Mouse (Mus musculus): ENCODE results near the gene Vmn1r115. TPM values are rescaled to one million over a fixed set of nuclear protein-coding genes. Genes with fewer than 3 reads are reported as not detected.
"Not testable (repeated sequence)": the region's sequence is repeated elsewhere in the genome, so short reads cannot be mapped to it uniquely, and the experiment has no call there.

Vmn1r115 gene
- not detected in 2 replicates for polyA plus RNA-seq (2016; fragmentation: Nextera tagmentation; extraction: Ambion mirVana)

GRCm38 (mm10) chr7:20844885-20845284 lies at the start of gene Vmn1r115:
TSS of gene Vmn1r115 (minus strand) at chr7:20844985.
- not testable (repeated sequence) for H3K27ac ChIP-seq; H3K9me3 ChIP-seq; H3K36me3 ChIP-seq; DNase-seq (ENCODE audit: low spot score); H3K27me3 ChIP-seq (ENCODE audit: insufficient read depth, poor library complexity, severe bottlenecking); H3K4me3 ChIP-seq; H3K4me1 ChIP-seq (replicated peaks)
- WGBS = 92% methylated on average over 1 of the region's 3 CpGs

DNA sequence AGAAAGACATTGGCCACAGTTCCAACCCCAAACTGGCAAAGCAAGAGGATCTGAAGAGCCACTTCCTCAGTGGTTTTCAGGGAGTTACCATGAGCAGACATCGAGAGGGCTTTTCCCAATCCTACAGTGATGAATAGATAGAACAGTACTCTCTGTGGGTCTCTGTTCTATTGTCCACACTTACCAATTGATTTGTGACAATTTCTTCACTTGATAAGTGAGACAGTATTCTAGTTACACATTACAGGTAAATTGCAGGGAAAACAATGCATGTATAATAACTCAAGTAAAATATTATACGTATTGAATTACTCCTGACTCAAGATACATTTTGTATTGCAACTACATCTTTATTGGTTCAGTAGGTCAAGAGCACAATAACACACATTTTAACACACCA lies 39.2 kb upstream of the Vmn1r115 start, which contains the start of gene Vmn1r117:
Vmn1r117 (minus strand) TSS at position 101 of the 400 bp plus-strand sequence.
- H3K27me3 ChIP-seq (ENCODE audit: insufficient read depth, poor library complexity, severe bottlenecking); H3K4me3 ChIP-seq; H3K36me3 ChIP-seq; H3K4me1 ChIP-seq (replicated peaks); H3K9me3 ChIP-seq; DNase-seq (ENCODE audit: low spot score); H3K27ac ChIP-seq: not testable (repeated sequence)
- WGBS = no CpG with 5 or more reads among the region's 2 CpGs

GRCm38 (mm10) chr7:20871956-20872355 lies 27.2 kb upstream of the Vmn1r115 start, which contains the start of gene Vmn1r116:
TSS of gene Vmn1r116 (plus strand) at chr7:20872256.
- not testable (repeated sequence) for H3K27ac ChIP-seq; H3K27me3 ChIP-seq (ENCODE audit: insufficient read depth, poor library complexity, severe bottlenecking); H3K4me1 ChIP-seq (replicated peaks); DNase-seq (ENCODE audit: low spot score); H3K4me3 ChIP-seq; H3K9me3 ChIP-seq; H3K36me3 ChIP-seq
- 59% methylated on average over 3 of the region's 3 CpGs for WGBS

DNA sequence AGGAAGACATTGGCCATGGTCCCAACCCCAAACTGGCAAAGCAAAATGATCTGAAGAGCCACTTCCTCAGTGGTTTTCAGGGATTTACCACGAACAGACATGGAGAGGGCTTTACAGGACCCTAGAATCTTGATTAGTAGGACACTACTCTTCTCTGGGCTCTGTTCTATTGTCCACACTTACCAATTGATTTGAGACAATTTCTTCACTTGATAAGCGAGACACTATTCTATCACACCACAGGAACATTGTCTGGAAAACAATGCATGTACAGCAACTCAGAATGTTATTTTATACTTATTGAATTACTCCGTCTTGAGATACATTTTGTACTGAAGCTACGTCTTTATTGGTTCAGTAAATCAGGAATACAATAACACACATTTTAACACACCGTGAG lies 32.7 kb downstream of the Vmn1r115 start, which contains the start of gene Vmn1r114:
Vmn1r114 (minus strand) TSS at position 101 of the 400 bp plus-strand sequence.
- not testable (repeated sequence) for H3K36me3 ChIP-seq; H3K4me3 ChIP-seq; H3K27ac ChIP-seq; H3K4me1 ChIP-seq (replicated peaks); H3K27me3 ChIP-seq (ENCODE audit: insufficient read depth, poor library complexity, severe bottlenecking); H3K9me3 ChIP-seq; DNase-seq (ENCODE audit: low spot score)
- WGBS = no CpG with 5 or more reads among the region's 5 CpGs

Other genes with a start within 250 kb of the Vmn1r115 start
- gene Gm4513, start 246.0 kb downstream of the Vmn1r115 start, polyA plus RNA-seq (2016; fragmentation: Nextera tagmentation; extraction: Ambion mirVana) = not detected in 2 replicates
- not detected in 2 replicates for gene Vmn1r107, start 176.1 kb downstream of the Vmn1r115 start, polyA plus RNA-seq (2016; fragmentation: Nextera tagmentation; extraction: Ambion mirVana)
- gene Vmn1r111, start 141.8 kb downstream of the Vmn1r115 start, polyA plus RNA-seq (2016; fragmentation: Nextera tagmentation; extraction: Ambion mirVana) = not detected in 2 replicates
- not detected in 2 replicates for gene Gm10668, start 114.4 kb downstream of the Vmn1r115 start, polyA plus RNA-seq (2016; fragmentation: Nextera tagmentation; extraction: Ambion mirVana)
- gene Vmn1r112, start 73.8 kb downstream of the Vmn1r115 start, polyA plus RNA-seq (2016; fragmentation: Nextera tagmentation; extraction: Ambion mirVana) = not detected in 2 replicates
- not detected in 2 replicates for gene Vmn1r113, start 57.7 kb downstream of the Vmn1r115 start, polyA plus RNA-seq (2016; fragmentation: Nextera tagmentation; extraction: Ambion mirVana)
- gene Vmn1r114, start 32.8 kb downstream of the Vmn1r115 start, polyA plus RNA-seq (2016; fragmentation: Nextera tagmentation; extraction: Ambion mirVana) = not detected in 2 replicates
- gene Vmn1r116, start 27.3 kb upstream of the Vmn1r115 start, polyA plus RNA-seq (2016; fragmentation: Nextera tagmentation; extraction: Ambion mirVana) = not detected in 2 replicates
- not detected in 2 replicates for gene Vmn1r117, start 39.1 kb upstream of the Vmn1r115 start, polyA plus RNA-seq (2016; fragmentation: Nextera tagmentation; extraction: Ambion mirVana)
- gene Vmn1r118, start 67.4 kb upstream of the Vmn1r115 start, polyA plus RNA-seq (2016; fragmentation: Nextera tagmentation; extraction: Ambion mirVana) = not detected in 2 replicates
- not detected in 2 replicates for gene Vmn1r119, start 167.5 kb upstream of the Vmn1r115 start, polyA plus RNA-seq (2016; fragmentation: Nextera tagmentation; extraction: Ambion mirVana)
- not detected in 2 replicates for gene Vmn1r120, start 208.8 kb upstream of the Vmn1r115 start, polyA plus RNA-seq (2016; fragmentation: Nextera tagmentation; extraction: Ambion mirVana)